Mouse (Mus musculus): ENCODE data around the gene Gabrb3. TPM values are rescaled to one million over a fixed set of nuclear protein-coding genes. Genes with fewer than 3 reads are reported as not detected.

Gabrb3 gene
- polyA plus RNA-seq, 1 experiment = 4.2 TPM

DNA sequence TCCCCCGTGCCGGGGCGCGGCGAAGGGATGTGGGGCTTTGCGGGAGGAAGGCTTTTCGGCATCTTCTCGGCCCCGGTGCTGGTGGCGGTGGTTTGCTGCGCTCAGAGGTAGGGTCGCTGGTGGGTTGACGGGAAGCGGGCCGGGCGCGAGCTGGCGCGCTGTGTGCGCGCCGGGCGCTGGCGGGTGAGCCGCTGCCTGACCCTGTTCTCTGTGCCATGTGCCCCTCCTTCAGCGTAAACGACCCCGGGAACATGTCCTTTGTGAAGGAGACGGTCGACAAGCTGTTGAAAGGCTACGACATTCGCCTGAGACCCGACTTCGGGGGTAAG lies 171.7 kb downstream of the Gabrb3 start:
- no peak for TF ChIP-seq CTCF (conservative IDR thresholded peaks at IDR 0.05; ENCODE audit: insufficient read depth, insufficient read length, low read depth, low read length)
- TF ChIP-seq POLR2A (IDR thresholded peaks at IDR 0.05; ENCODE audit: low read depth, low read length) = no peak
- Histone ChIP-seq H3K4me3 (ENCODE audit: insufficient read depth, low read depth, low read length) (peak overlapping the region; percentile 67), H3K27ac (ENCODE audit: insufficient read depth, low read depth, low read length) (no peak overlapping the region), H3K27me3 (replicated peaks; ENCODE audit: control insufficient read depth, insufficient read depth, low read length) (no peaks in the 10 kb centered on the region), H3K4me1 (ENCODE audit: control insufficient read depth, insufficient read depth, low read length) (no peaks in the 10 kb centered on the region), H3K36me3 (ENCODE audit: control insufficient read depth, insufficient read depth, low read length) (no peaks in the 10 kb centered on the region)
- 2% methylated on average over 32 of the region's 34 CpGs for WGBS
- no peak for DNase-seq

DNA sequence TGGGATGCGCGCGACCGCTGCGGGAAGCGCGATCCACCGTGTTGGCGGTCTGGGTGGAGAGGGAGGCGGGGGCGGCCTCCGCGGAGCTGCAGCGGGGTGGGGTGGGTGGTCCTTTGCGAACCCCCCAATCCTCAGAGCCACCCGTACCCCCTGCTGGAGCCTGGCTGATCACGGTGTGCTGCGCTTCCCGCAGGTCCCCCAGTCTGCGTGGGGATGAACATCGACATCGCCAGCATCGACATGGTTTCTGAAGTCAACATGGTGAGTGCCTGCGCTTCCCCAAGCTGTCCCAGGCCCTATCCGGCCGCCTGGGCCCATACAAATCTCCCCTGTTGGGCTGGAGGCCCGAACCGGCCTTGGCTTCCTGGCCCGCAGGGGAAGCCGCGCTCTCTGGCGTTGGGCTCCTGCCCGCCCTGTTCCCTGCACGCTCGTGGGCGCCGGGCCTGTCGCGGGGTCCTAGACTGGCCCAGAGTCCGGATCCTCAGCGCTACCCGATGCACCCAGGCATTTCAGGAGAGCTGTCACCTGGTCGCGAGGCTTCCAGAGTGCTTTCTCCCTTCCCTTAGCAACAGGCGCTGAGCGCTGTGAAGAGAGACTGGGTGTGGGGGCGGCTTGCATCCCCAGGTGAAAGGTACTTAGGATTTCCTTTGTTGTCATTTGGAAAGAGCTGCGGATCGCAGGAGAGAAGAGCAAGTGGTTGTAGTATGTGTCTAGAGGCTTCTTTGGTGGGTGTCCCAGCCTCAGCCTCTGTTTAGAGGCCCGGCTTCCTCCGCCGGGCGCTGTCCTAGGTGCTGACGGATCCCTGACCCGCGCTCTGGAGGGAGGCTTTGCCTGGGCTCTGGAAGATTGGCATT lies 172.3 kb downstream of the Gabrb3 start:
- Histone ChIP-seq H3K27ac (ENCODE audit: insufficient read depth, low read depth, low read length) (no peak overlapping the region), H3K4me1 (ENCODE audit: control insufficient read depth, insufficient read depth, low read length) (no peaks in the 10 kb centered on the region), H3K36me3 (ENCODE audit: control insufficient read depth, insufficient read depth, low read length) (no peaks in the 10 kb centered on the region), H3K4me3 (ENCODE audit: insufficient read depth, low read depth, low read length) (peak overlapping the region; percentile 67; the same call in 1 of the 2 replicates), H3K27me3 (replicated peaks; ENCODE audit: control insufficient read depth, insufficient read depth, low read length) (no peaks in the 10 kb centered on the region)
- peak; percentile 47 for DNase-seq
- WGBS = under 1% methylated on average over 56 of the region's 56 CpGs
- no peak for TF ChIP-seq CTCF (conservative IDR thresholded peaks at IDR 0.05; ENCODE audit: insufficient read depth, insufficient read length, low read depth, low read length)
- no peak for TF ChIP-seq POLR2A (IDR thresholded peaks at IDR 0.05; ENCODE audit: low read depth, low read length)

DNA sequence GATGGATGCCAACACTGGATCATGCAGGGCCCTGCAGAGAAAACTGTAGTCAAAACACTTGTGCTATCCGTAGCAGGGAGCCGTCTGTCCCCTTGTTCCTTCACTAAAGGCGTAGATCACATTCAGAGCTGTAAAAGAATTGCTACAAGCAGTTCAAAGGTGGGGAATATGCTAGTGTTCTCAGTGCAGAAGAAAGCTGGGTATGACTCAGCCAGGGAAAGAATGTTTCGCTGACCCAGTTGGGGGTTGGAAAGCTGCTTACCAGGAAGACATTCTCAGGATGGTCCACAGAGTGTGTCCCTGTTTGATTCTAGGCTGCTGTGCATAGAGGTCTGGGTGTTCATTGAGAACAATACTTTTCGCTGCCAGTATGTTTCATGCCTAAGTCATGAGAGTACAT lies 177.8 kb downstream of the Gabrb3 start:
- WGBS = 58% methylated on average over 5 of the region's 5 CpGs
- TF ChIP-seq POLR2A (IDR thresholded peaks at IDR 0.05; ENCODE audit: low read depth, low read length) = no peak
- TF ChIP-seq CTCF (conservative IDR thresholded peaks at IDR 0.05; ENCODE audit: insufficient read depth, insufficient read length, low read depth, low read length) = no peak

GRCm38 (mm10) chr7:57618697-57619096 lies 199.2 kb downstream of the Gabrb3 start:
- Histone ChIP-seq H3K4me1 (ENCODE audit: control insufficient read depth, insufficient read depth, low read length) (no peaks in the 10 kb centered on the region), H3K27ac (ENCODE audit: insufficient read depth, low read depth, low read length) (no peak overlapping the region), H3K27me3 (replicated peaks; ENCODE audit: control insufficient read depth, insufficient read depth, low read length) (no peaks in the 10 kb centered on the region), H3K4me3 (ENCODE audit: insufficient read depth, low read depth, low read length) (no peak overlapping the region), H3K36me3 (ENCODE audit: control insufficient read depth, insufficient read depth, low read length) (no peaks in the 10 kb centered on the region)
- TF ChIP-seq CTCF (conservative IDR thresholded peaks at IDR 0.05; ENCODE audit: insufficient read depth, insufficient read length, low read depth, low read length) (no peak), POLR2A (IDR thresholded peaks at IDR 0.05; ENCODE audit: low read depth, low read length) (no peak)
- peak; percentile 36 for DNase-seq
- WGBS = 46% methylated on average over 3 of the region's 3 CpGs

More for the DNA sequence above, 177.8 kb downstream of the Gabrb3 start:
- Histone ChIP-seq H3K27me3 (replicated peaks; ENCODE audit: control insufficient read depth, insufficient read depth, low read length) (no peaks in the 10 kb centered on the region), H3K36me3 (ENCODE audit: control insufficient read depth, insufficient read depth, low read length) (no peaks in the 10 kb centered on the region), H3K4me3 (ENCODE audit: insufficient read depth, low read depth, low read length) (no peak overlapping the region), H3K4me1 (ENCODE audit: control insufficient read depth, insufficient read depth, low read length) (no peaks in the 10 kb centered on the region), H3K27ac (ENCODE audit: insufficient read depth, low read depth, low read length) (no peak overlapping the region)
- DNase-seq = no peak

DNA sequence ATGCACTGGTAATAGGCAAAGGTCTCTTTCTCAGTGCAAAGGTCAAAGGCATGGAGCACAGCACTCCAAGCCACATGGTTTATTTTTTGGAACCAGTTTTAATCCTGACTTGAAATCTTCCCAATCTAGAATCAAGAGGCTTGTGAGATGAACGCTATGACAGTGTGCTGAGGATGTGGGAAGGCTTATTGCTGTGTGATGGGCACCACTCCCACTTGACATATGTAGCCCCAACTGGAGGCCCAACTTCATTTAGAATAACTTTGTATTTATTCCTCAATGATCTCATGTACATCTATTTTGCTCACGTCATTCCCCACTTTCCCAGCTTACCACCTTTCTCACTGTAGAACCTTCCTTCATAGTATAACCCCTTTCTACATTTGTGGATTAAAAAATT lies 200.5 kb downstream of the Gabrb3 start:
- no peak for TF ChIP-seq POLR2A (IDR thresholded peaks at IDR 0.05; ENCODE audit: low read depth, low read length)
- WGBS = 81% methylated on average over 2 of the region's 2 CpGs
- Histone ChIP-seq H3K27ac (ENCODE audit: insufficient read depth, low read depth, low read length) (no peak overlapping the region), H3K4me1 (ENCODE audit: control insufficient read depth, insufficient read depth, low read length) (no peaks in the 10 kb centered on the region), H3K27me3 (replicated peaks; ENCODE audit: control insufficient read depth, insufficient read depth, low read length) (no peaks in the 10 kb centered on the region), H3K4me3 (ENCODE audit: insufficient read depth, low read depth, low read length) (no peak overlapping the region), H3K36me3 (ENCODE audit: control insufficient read depth, insufficient read depth, low read length) (no peaks in the 10 kb centered on the region)
- peak; percentile 26 for DNase-seq

DNA sequence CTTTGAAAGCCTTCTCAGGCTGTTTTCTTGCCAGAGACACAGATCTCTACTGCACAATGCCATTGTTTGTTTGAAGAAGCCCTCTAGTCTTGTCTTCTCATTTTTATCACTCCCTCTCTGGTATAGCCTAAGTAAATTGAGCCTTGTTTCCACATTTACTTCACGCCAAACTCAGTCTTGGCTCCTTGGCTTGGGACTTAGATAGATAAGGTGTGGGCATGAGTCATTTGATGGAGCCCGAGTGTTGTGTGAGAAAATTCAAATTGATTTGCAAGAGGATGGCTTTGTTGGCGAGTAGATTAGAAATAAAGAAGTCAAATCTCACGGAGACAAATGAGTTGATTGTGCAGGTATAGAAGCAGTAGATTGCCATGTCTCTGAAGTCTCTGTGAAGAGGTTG lies 204.2 kb downstream of the Gabrb3 start:
- no peaks in the 10 kb centered on the region for H3K4me1 ChIP-seq (ENCODE audit: control insufficient read depth, insufficient read depth, low read length)
- no peak overlapping the region for H3K27ac ChIP-seq (ENCODE audit: insufficient read depth, low read depth, low read length)
- 79% methylated on average over 4 of the region's 4 CpGs for WGBS
- H3K36me3 ChIP-seq (ENCODE audit: control insufficient read depth, insufficient read depth, low read length) = no peaks in the 10 kb centered on the region
- H3K4me3 ChIP-seq (ENCODE audit: insufficient read depth, low read depth, low read length) = no peak overlapping the region
- DNase-seq = no peak
- TF ChIP-seq CTCF (conservative IDR thresholded peaks at IDR 0.05; ENCODE audit: insufficient read depth, insufficient read length, low read depth, low read length) = no peak
- TF ChIP-seq POLR2A (IDR thresholded peaks at IDR 0.05; ENCODE audit: low read depth, low read length) = no peak
- no peaks in the 10 kb centered on the region for H3K27me3 ChIP-seq (replicated peaks; ENCODE audit: control insufficient read depth, insufficient read depth, low read length)

GRCm38 (mm10) chr7:57635026-57635425 lies 215.5 kb downstream of the Gabrb3 start:
- WGBS = 31% methylated on average over 4 of the region's 4 CpGs
- TF ChIP-seq POLR2A (IDR thresholded peaks at IDR 0.05; ENCODE audit: low read depth, low read length) (no peak), CTCF (conservative IDR thresholded peaks at IDR 0.05; ENCODE audit: insufficient read depth, insufficient read length, low read depth, low read length) (no peak)
- no peaks in the 10 kb centered on the region for H3K36me3 ChIP-seq (ENCODE audit: control insufficient read depth, insufficient read depth, low read length)

More at GRCm38 (mm10) chr7:57635026-57635425, 215.5 kb downstream of the Gabrb3 start:
- no peak overlapping the region for H3K4me3 ChIP-seq (ENCODE audit: insufficient read depth, low read depth, low read length)
- H3K27ac ChIP-seq (ENCODE audit: insufficient read depth, low read depth, low read length) = 0 out of 2 replicates have a peak overlapping the region, but pooled peaks have one; percentile 24
- 0 out of 2 replicates have a peak, but pooled peaks cover 4% of the 10 kb centered on the region for H3K4me1 ChIP-seq (ENCODE audit: control insufficient read depth, insufficient read depth, low read length)
- peak; percentile 38 for DNase-seq
- no peaks in the 10 kb centered on the region for H3K27me3 ChIP-seq (replicated peaks; ENCODE audit: control insufficient read depth, insufficient read depth, low read length)

All from kidney, adult 2 months (tissue).